Mouse (Mus musculus) embryonic facial prominence, embryonic 13.5 days (tissue): ENCODE measurements around the gene Adpgk. TPM values are rescaled to one million over a fixed set of nuclear protein-coding genes. Genes with fewer than 3 reads are reported as not detected.
A peak's percentile ranks its signal among the peaks of the same experiment; 100 is the strongest.

Experiments used
- ATAC-seq: fragments of 200-750 bp; cut with Nextera tagmentation; 2 replicates; pipeline ENCODE4 v1.8.0; 2017; ENCODE audit warnings: low read depth; ENCODE audit not compliant: insufficient number of reproducible peaks, insufficient read depth, low FRiP score, low TSS enrichment
- H3K27ac ChIP-seq: fragments of 300-500 bp; sonication (generic); 2 replicates; pipeline ENCODE4 v1.5.1; 2015; ENCODE audit warnings: moderate library complexity, mild to moderate bottlenecking, inconsistent platforms
- H3K27me3 ChIP-seq: fragments of 300-500 bp; sonication (generic); 2 replicates; pipeline ENCODE4 v1.6.1; 2015; ENCODE audit warnings: mild to moderate bottlenecking, inconsistent platforms
- H3K36me3 ChIP-seq: fragments of 300-500 bp; sonication (generic); 2 replicates; pipeline ENCODE4 v1.6.1; 2015; ENCODE audit warnings: mild to moderate bottlenecking, inconsistent platforms
- H3K4me1 ChIP-seq: fragments of 300-500 bp; sonication (generic); 2 replicates; pipeline ENCODE4 v1.6.1; 2015; ENCODE audit warnings: inconsistent platforms
- H3K4me2 ChIP-seq: fragments of 300-500 bp; sonication (generic); 2 replicates; pipeline ENCODE4 v1.6.1; 2015; ENCODE audit warnings: moderate library complexity, mild to moderate bottlenecking, inconsistent platforms
- H3K4me3 ChIP-seq: fragments of 300-500 bp; sonication (generic); 2 replicates; pipeline ENCODE4 v1.5.1; 2015; ENCODE audit warnings: mild to moderate bottlenecking, inconsistent platforms
- H3K9ac ChIP-seq: fragments of 300-500 bp; sonication (generic); 2 replicates; pipeline ENCODE4 v1.6.1; 2015; ENCODE audit warnings: mild to moderate bottlenecking, inconsistent platforms
- H3K9me3 ChIP-seq: fragments of 300-500 bp; sonication (generic); 2 replicates; pipeline ENCODE4 v1.6.1; 2016; ENCODE audit warnings: inconsistent platforms
- WGBS: fragments of 180-500 bp; shearing (Covaris S2); methylation state at CpG from one replicate; pipeline ENCODE4 v1.1.7; 2015; ENCODE audit warnings: mixed read lengths; 5-methylcytosine and 5-hydroxymethylcytosine counted together
- polyA plus RNA-seq: library from polyadenylated mRNA; unstranded; fragments of >200 nt; fragmentation: Nextera tagmentation; extraction: Ambion mirVana; gene quantifications from 2 replicates; pipeline ENCODE4 v1.2.1, GENCODE M21; 2015

The Adpgk gene
- polyA plus RNA-seq, 1 experiment from 2014 or later: 39.2 TPM

DNA sequence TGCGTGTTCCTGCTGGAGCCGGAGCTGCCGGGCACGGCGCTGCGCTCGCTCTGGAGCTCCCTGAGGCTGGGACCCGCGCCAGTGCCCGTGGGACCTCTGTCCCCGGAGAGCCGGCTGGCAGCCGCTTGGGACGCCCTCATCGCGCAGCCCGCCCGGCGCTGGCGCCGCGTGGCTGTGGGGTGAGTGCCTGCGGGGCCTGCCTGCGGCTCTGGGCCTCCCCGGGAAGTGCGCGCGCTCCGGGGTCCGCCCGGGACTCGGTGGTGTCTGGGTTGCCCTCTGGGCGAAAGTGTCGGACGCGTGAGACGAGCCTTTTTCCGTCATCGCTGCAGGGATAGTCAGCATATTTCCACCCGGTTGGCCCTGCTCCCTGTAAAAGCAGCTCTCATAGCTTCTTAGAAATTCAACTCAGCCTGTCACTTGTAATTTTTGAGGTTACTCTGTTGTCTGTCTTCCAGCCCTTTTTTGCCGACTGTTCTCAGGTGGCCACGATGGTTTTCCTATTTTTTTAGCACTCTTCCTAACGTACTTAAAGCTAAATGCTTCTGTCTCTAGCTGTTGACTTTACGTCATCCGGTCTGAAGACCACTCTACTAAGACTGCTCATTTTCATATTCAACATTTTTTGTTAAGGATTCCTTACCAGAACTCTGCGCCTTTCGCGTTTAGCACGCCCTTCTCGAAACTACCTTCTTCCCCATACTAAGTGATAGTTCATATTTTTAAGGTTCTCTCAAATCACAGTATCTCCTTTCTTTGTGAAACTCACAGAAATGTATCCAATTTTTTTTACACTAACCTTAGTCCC, 532 bp downstream of the Adpgk start:
- ATAC-seq: peak; percentile 50; the same call in 1 of the 2 replicates
- Histone ChIP-seq H3K9ac (peak overlapping the region; percentile 91), H3K4me2 (peak overlapping the region; percentile 62), H3K4me1 (peaks cover 49% of the 10 kb centered on the region), H3K9me3 (no peaks in the 10 kb centered on the region), H3K36me3 (no peaks in the 10 kb centered on the region), H3K27ac (peak overlapping the region; percentile 90), H3K27me3 (no peaks in the 10 kb centered on the region), H3K4me3 (peak overlapping the region; percentile 94)
- under 1% methylated on average over 50 of the region's 50 CpGs for WGBS

DNA sequence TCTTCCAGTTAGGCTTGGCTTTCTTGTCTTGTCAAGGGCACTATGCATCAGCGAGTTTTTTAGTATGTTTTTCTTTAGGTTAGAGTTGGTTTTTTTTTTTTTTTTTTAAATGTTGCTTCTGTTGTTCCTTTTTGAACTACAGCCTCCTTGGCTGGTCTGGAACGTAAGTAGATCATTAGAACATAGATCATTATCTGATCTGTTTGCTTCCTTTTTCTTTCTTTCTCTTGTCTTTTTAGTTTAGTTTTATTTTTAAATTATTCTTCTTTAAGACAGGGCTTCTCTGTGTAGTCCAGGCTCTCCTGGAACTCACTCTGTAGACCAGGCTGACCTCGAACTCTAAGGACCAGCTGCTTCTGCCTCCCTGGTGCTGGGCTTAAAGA, 1.1 kb downstream of the Adpgk start:
- Histone ChIP-seq H3K4me1 (peaks cover 49% of the 10 kb centered on the region), H3K9ac (peak overlapping the region; percentile 91; the same call in 1 of the 2 replicates), H3K9me3 (no peaks in the 10 kb centered on the region), H3K36me3 (peaks cover 3% of the 10 kb centered on the region), H3K4me3 (peak overlapping the region; percentile 94), H3K4me2 (peak overlapping the region; percentile 62), H3K27me3 (no peaks in the 10 kb centered on the region), H3K27ac (no peak overlapping the region)
- ATAC-seq: no peak
- WGBS: 37% methylated on average over 3 of the region's 3 CpGs

DNA sequence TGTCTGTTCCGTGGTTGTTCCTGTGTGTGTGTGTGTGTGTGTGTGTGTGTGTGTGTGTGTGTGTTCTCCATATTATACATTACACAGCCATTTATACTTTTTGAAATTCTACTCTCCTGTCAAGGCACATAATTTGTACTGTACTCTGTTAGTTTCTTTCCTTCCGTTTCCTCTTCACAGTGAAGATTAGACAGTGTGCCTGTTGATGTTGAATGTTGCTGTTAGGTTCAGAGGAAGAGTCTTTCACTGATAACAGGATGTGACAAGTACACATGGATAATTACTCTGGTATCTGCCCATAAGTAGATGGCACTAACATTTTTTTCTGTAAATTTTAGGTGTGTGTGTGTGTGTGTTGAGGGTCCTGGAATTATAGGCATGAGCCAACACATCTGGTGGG, 5.1 kb downstream of the Adpgk start:
- Histone ChIP-seq H3K27ac (no peak overlapping the region), H3K4me3 (no peak overlapping the region), H3K9ac (no peak overlapping the region), H3K4me2 (no peak overlapping the region), H3K36me3 (peaks cover 34% of the 10 kb centered on the region), H3K27me3 (no peaks in the 10 kb centered on the region), H3K9me3 (no peaks in the 10 kb centered on the region), H3K4me1 (peaks cover 14% of the 10 kb centered on the region)
- ATAC-seq: no peak
- WGBS: 84% methylated on average over 2 of the region's 2 CpGs

DNA sequence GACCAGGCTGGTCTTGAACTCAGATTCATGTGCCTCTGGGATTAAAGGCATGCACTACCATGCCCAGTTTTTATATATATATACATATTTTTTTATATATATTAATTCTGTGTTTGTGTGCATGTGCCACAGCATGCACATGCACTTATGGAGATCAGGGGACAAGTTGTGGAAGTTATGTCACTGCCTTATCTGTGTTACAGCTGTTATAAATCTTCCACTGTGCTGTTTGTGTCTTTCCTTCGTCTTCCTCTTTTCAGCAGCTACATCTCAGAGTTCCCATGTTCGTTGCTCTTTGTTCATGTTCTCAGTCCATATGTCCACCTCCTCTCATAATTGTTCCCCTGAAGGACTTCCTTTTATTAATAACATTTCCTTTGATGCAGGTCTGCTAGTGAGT, 16.5 kb downstream of the Adpgk start:
- Histone ChIP-seq H3K9ac (no peak overlapping the region), H3K27ac (no peak overlapping the region), H3K4me3 (no peak overlapping the region), H3K9me3 (no peaks in the 10 kb centered on the region), H3K4me1 (peaks cover 21% of the 10 kb centered on the region), H3K27me3 (no peaks in the 10 kb centered on the region), H3K36me3 (peaks cover 64% of the 10 kb centered on the region), H3K4me2 (no peak overlapping the region)
- WGBS: 60% methylated on average over 2 of the region's 2 CpGs
- no peak for ATAC-seq

DNA sequence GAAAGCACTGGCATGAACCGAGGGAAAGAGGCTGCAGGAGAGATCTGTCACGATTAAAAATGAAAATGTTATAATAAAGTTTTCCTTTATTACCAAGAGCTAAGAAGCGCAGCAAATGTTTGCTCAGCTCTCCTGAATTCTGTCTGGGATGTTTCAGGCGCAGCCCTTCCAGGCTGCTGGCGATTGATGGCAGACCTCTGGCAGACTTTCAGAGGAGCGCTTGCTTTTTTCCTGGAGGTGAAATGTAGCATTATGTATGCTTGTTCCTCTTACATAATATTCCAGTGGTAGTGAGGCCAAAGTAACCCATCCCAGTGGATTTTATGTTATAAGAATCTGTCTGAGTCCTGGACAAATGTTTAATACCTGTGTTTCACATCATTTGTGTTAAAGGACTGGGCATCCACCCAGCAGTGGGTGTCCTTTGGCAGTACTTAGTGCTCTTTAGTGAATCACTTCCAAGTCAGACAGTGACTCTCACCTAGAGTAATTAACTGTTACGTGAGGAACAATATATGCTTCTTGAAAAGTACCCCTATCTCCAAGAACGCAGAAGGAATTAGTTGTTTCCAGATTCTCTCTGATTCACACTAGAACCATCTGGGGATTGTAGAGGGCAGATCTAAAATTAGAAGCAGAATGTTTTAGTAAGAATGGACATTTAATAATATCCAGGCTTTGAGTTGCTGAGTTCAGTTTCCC, 19.4 kb downstream of the Adpgk start:
- Histone ChIP-seq H3K9me3 (no peaks in the 10 kb centered on the region), H3K27ac (peak overlapping the region; percentile 40; the same call in 1 of the 2 replicates), H3K4me1 (peaks cover 21% of the 10 kb centered on the region), H3K4me2 (no peak overlapping the region), H3K36me3 (peaks cover 75% of the 10 kb centered on the region), H3K9ac (no peak overlapping the region), H3K27me3 (no peaks in the 10 kb centered on the region), H3K4me3 (no peak overlapping the region)
- 59% methylated on average over 8 of the region's 8 CpGs for WGBS
- ATAC-seq: no peak

DNA sequence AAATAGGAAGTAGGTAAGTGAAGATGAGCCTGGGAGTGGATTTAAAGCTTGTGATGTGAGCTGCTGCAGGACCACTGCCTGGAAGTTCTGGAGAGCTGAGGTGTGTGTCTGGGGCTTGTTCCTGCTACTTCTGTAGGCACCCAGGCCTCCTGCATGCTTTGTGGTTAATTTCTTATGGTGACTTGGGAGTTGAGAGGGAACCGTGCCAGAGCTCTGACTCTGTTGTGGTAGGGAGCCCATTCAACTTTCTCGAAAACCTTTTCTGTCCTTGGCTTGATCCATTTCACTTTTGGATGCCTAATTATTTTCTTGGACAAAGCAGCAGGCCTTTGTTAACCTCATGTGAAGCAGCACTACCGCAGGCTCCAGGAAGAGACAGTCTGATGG, 19.9 kb downstream of the Adpgk start:
- WGBS: 43% methylated on average over 3 of the region's 3 CpGs

DNA sequence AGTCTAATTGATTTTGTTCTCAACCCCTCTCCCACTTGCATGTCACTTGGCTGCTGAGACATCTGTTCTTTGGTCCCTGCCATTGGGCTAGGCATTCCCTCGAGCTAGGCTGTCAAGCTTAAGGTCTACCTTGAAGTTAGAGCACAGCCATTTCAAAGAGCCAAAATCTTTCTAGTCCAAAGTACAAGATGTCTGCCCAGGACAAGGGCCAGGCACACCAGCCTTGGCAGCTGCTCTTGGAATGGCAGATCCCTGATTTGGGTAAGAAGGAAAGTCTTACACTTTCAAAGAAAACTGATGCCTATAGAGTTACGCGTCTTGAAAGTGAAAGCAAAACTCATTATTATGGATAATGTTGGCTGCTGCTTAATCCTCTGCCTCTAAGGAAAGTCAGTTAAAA, 24.8 kb downstream of the Adpgk start:
- 86% methylated on average over 3 of the region's 3 CpGs for WGBS
- peaks cover 67% of the 10 kb centered on the region for H3K36me3 ChIP-seq
- no peak overlapping the region for H3K4me3 ChIP-seq
- H3K9ac ChIP-seq: no peak overlapping the region
- peaks cover 12% of the 10 kb centered on the region for H3K4me1 ChIP-seq
- H3K27me3 ChIP-seq: no peaks in the 10 kb centered on the region
- H3K9me3 ChIP-seq: no peaks in the 10 kb centered on the region
- ATAC-seq: no peak
- no peak overlapping the region for H3K27ac ChIP-seq
- H3K4me2 ChIP-seq: no peak overlapping the region

More for the DNA sequence above, 19.9 kb downstream of the Adpgk start:
- Histone ChIP-seq H3K27me3 (no peaks in the 10 kb centered on the region), H3K4me2 (no peak overlapping the region), H3K4me3 (no peak overlapping the region), H3K4me1 (peaks cover 21% of the 10 kb centered on the region), H3K36me3 (peaks cover 74% of the 10 kb centered on the region), H3K9me3 (no peaks in the 10 kb centered on the region), H3K27ac (no peak overlapping the region), H3K9ac (no peak overlapping the region)
- no peak for ATAC-seq

DNA sequence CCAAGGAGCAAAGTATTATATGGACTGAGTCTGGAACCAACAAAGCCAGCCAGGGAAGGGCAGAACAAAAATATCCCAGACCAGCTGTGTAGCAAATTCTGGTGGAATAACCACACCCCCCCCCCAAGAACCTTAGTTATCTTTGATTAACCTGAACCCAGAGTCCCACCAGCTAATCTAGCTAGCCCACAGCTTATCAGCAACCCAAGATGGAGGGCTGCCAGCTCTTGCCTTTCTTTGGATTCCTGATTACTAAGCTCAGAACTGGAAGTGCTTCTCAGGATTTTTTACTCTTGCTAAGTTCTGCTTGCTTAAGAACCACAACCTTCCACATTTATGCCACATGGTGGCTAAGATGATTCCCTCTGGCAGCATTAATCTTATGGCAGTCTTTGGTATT, 33.0 kb downstream of the Adpgk start:
- peaks cover 74% of the 10 kb centered on the region for H3K36me3 ChIP-seq
- ATAC-seq: no peak
- no peak overlapping the region for H3K27ac ChIP-seq
- H3K9me3 ChIP-seq: no peaks in the 10 kb centered on the region
- H3K4me2 ChIP-seq: no peak overlapping the region
- no peak overlapping the region for H3K9ac ChIP-seq
- no peaks in the 10 kb centered on the region for H3K27me3 ChIP-seq
- H3K4me1 ChIP-seq: no peaks in the 10 kb centered on the region
- H3K4me3 ChIP-seq: no peak overlapping the region

DNA sequence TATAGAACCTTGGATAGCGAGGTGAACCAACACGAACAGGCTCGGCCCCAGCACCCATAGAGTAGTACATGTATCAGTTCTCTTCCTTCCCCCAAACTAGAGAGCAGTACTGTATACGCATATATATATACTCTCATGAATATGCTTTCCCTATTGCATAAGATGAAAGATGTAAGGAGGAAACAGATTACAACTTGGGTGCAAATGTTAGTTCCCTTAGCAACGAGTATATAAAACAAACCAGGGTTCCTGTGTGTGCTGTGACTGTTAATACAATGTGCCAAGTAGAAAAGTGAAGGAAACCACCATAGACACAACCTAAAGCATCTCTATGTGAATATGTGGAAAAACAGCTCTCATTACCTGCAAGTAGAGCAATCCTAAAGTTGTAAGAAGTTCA, 38.7 kb downstream of the Adpgk start:
- no peak for ATAC-seq
- H3K4me1 ChIP-seq: no peaks in the 10 kb centered on the region
- 94% methylated on average over 5 of the region's 5 CpGs for WGBS
- no peak overlapping the region for H3K4me3 ChIP-seq
- no peaks in the 10 kb centered on the region for H3K27me3 ChIP-seq
- no peak overlapping the region for H3K9ac ChIP-seq
- H3K9me3 ChIP-seq: no peaks in the 10 kb centered on the region
- H3K4me2 ChIP-seq: no peak overlapping the region
- no peak overlapping the region for H3K27ac ChIP-seq
- peaks cover 49% of the 10 kb centered on the region for H3K36me3 ChIP-seq

DNA sequence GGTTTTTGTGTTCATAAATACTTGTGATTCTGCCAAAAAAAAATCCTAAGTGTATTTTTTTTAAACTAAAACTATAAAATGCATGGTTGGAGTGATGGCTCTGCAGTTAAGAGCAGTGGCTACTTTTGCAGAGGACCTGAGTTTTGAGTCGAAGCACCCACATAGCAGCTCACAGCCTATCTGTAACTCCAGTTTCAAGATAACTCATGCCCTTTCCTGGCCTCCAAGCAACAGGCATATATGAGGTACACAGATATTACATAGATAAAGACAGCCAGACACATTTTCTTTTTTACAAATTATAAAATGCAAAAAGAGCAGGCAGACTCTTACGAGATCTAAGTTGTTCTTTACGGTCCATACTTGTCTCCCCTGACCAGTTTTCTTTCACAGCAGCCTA, 45.2 kb downstream of the Adpgk start:
- no peak for ATAC-seq
- Histone ChIP-seq H3K27me3 (no peaks in the 10 kb centered on the region), H3K4me2 (no peak overlapping the region), H3K4me3 (no peak overlapping the region), H3K9me3 (no peaks in the 10 kb centered on the region), H3K36me3 (peaks cover 30% of the 10 kb centered on the region), H3K27ac (no peak overlapping the region), H3K9ac (no peak overlapping the region), H3K4me1 (no peaks in the 10 kb centered on the region)
- 94% methylated on average over 3 of the region's 3 CpGs for WGBS

DNA sequence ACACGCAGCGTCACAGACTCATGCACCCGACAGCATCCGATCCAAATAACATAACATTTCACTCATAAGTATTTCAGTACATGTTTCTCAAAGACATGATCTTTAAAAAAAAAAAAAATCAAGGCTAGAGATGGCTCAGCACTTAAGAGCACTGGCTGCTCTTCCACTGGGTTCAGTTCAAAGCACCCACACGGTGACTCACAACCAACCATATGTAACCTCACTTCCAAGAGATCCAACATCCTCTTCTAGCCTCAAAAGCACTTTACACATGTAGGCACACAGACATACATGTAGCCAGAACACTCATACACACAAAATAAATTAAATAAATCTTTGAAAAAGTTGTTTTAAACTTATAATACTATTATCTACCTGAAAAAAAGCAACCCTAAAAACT, 46.5 kb downstream of the Adpgk start:
- H3K27me3 ChIP-seq: no peaks in the 10 kb centered on the region
- H3K27ac ChIP-seq: no peak overlapping the region
- no peak overlapping the region for H3K4me2 ChIP-seq
- no peaks in the 10 kb centered on the region for H3K9me3 ChIP-seq
- no peaks in the 10 kb centered on the region for H3K4me1 ChIP-seq
- H3K9ac ChIP-seq: no peak overlapping the region
- H3K4me3 ChIP-seq: no peak overlapping the region
- peaks cover 37% of the 10 kb centered on the region for H3K36me3 ChIP-seq
- 92% methylated on average over 5 of the region's 5 CpGs for WGBS
- ATAC-seq: no peak

DNA sequence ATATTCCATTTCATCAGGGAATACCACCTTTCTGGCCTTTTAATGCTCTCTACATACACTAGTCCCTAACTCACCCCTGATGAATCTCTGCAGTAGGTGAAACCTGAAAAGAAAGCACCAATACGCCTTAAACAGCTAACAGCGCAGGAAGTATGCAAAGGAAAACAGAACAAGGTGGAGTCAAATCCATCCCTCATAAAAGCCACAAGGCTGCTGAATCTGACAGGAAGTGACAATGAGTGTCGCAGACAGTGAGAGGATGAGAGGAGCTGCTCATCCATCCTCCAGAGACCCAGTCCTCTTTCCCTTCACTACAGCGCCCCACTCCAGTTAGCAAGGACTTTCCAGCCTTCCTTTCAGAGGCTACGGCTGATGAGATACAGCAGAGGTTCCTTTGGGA, 47.1 kb downstream of the Adpgk start:
- Histone ChIP-seq H3K4me3 (no peak overlapping the region), H3K27ac (no peak overlapping the region), H3K27me3 (no peaks in the 10 kb centered on the region), H3K36me3 (peaks cover 32% of the 10 kb centered on the region), H3K9ac (no peak overlapping the region), H3K9me3 (no peaks in the 10 kb centered on the region), H3K4me1 (no peaks in the 10 kb centered on the region), H3K4me2 (no peak overlapping the region)
- no peak for ATAC-seq
- whole genome bisulfite sequencing: 81% methylated on average over 5 of the region's 5 CpGs
